Mouse (Mus musculus): Measurements from ENCODE around the gene Slc35g2.

GRCm38 (mm10) chr9:100560251-100560890 is 10.5 kb downstream of the Slc35g2 start:
- TF ChIP-seq SIN3A (IDR thresholded peaks at IDR 0.05; ENCODE audit: low read length) (no peak), BHLHE40 (IDR thresholded peaks at IDR 0.05; ENCODE audit: low read depth, low read length) (no peak)
